Mouse (Mus musculus): ENCODE measurements around the gene Stk40. TPM values are rescaled to one million over a fixed set of nuclear protein-coding genes. Genes with fewer than 3 reads are reported as not detected.

The Stk40 gene
- total RNA-seq (2021): 10 to 100 TPM; 26.5 to 28.8 TPM
- long read RNA-seq, experiment 1, partial matches to known transcripts: 9 of 12 reads
- long read RNA-seq, experiment 1, other reads (novel, unspliced or antisense): 1 of 12 reads
- long read RNA-seq, experiment 2, transcript Stk40-201 (11 exons, 3,492 nt): major isoform, 8 of 13 reads
- long read RNA-seq, experiment 2, partial matches to known transcripts: 5 of 13 reads
- long read RNA-seq, experiment 2, other reads (novel, unspliced or antisense): 0 of 13 reads

DNA sequence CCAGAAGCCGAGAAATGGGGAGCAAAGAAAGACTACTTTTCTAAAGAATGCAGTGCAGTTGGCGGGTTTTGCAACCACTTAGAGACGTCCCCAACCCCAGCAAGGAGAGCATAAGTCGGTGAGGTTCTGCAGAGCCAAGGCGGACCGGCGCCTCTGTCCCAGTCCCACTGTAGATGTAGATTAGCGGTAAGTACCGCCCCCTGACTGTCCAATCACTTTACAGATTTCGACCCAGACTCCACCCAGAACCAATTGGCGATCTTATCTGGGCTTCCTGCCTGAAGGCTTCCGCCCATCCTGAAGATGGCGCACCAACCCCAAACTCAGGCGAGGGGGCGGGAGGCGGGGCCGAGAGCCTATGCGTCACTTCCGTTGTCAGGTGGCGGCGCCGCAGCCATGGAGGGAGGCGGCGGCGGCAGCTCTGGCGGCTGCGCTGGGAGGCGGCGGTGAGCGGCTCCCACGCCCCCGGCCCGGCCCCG, at the start of gene Stk40:
TSS of gene Stk40 (plus strand) at position 368 of the 479 bp plus-strand sequence.
- intact Hi-C loops (cut with DNase I): no loop called here
- DNase-seq (ENCODE audit: low spot score in 2 of 2): peak; percentile 96 to 98

GRCm38 (mm10) chr4:126057207-126058133, 46.3 kb upstream of the Stk40 start:
- DNase-seq (ENCODE audit: low spot score in 2 of 2): no peak
- intact Hi-C loops (cut with DNase I): no loop called here

DNA sequence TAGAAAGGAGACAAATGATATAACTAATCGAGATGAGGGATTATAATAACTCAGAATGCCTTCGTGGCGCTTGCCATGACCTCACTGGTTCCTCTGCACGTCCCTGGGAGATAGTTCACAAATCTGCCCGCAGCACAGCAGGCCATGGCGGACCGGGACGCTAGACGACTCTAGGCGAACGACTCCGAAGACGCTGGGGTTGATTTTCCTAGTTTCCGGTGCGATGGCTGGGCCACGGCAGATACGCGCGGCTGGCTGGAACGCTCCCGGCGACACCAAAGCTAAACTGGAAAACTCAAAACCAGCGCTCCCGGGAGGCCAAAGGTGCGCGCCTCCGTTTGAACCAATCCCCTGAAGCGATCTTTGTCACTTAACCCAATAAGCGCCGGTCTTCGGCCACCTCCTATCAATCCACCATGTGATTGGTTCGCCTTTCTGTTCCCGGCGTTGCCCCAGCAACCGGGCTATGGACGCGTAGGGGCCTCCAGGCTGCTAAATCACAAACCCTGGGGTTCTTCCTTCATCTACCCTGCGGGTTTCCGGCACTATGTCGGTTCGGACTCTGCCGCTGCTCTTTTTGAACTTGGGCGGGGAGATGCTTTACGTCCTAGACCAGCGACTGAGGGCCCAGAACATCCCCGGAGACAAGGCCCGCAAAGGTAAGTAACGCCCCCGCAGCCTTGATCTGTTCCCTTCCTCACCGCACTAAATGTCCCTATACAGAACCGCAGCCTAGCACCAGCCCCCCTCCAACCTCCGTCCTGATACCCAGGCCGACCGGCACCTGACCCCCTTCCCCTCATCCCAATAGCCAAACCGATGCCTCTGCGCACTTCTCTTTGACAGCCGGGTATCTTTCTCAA, 45.4 kb upstream of the Stk40 start, which contains the start of gene Oscp1:
TSS of gene Oscp1 (plus strand) at position 432 of the 863 bp plus-strand sequence.
- intact Hi-C loops (cut with DNase I): no loop called here
- peak; percentile 94 to 96 for DNase-seq (ENCODE audit: low spot score in 2 of 2)

DNA sequence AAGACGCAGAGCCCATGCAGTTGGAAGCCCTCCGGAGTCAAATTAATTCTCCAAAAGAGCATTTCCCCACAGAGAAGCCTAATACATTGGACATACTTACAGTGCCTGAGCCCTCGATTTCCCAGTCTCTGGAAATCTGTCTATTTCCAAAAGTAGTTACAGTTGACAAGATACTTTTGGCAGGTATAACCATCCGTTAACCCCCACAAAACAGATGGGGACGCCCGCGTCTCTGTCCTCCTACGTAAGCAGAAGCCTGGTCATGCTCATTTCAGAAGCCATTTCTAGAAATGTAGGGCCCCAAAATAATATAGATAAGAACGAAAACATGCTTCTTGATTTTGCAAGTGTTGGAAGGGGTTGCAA, 44.8 kb upstream of the Stk40 start:
- DNase-seq (ENCODE audit: low spot score in 2 of 2): peak; percentile 62 to 69

GRCm38 (mm10) chr4:126062856-126063255, 40.9 kb upstream of the Stk40 start:
- DNase-seq (ENCODE audit: low spot score in 2 of 2): peak; percentile 42 to 47
- intact Hi-C loops (cut with DNase I): no loop called here

More for the DNA sequence above, 44.8 kb upstream of the Stk40 start:
- intact Hi-C loops (cut with DNase I): no loop called here

GRCm38 (mm10) chr4:126065241-126065640, 38.5 kb upstream of the Stk40 start:
- intact Hi-C loops (cut with DNase I): no loop called here
- DNase-seq (ENCODE audit: low spot score in 2 of 2): peak; percentile 34 to 54

DNA sequence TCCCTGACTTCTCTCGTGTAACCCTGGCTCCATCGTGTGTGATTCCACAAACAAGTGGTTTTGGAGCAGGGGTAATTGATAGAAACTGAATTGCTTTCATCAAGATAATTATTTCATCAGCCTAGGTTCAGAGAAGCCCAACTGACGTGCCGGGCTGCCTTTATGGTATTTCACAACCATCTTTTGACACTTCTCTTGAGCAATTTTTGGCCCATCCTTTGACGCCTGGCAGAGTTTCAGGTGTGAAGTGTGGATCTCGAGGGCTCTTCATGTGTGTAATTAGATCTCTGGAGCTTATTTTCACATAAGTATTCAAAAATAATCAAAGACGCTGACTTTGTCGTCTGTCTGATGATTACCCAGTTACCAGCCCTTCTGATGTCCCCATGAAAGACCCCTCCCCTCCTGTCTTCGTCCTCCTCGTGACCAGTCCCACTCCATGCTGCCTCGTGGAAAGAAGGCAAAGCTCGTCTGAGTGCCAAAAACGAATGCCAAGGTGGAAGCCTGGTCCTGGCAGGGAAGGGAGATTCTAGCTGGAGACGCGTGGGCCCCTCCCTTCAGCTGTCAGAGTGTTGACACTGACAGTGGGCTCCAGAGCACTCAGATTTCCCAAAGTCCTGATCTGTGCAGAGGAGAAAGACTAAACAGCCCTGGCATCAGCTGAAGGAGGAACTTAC, 36.2 kb upstream of the Stk40 start:
- intact Hi-C loops (cut with DNase I): no loop called here
- DNase-seq (ENCODE audit: low spot score in 2 of 2): peak in 1 of 2 experiments; percentile 19

- no peak for DNase-seq (ENCODE audit: low spot score in 2 of 2)
- intact Hi-C loops (cut with DNase I): no loop called here
Measured at GRCm38 (mm10) chr4:126068842-126069241, 34.9 kb upstream of the Stk40 start.

DNA sequence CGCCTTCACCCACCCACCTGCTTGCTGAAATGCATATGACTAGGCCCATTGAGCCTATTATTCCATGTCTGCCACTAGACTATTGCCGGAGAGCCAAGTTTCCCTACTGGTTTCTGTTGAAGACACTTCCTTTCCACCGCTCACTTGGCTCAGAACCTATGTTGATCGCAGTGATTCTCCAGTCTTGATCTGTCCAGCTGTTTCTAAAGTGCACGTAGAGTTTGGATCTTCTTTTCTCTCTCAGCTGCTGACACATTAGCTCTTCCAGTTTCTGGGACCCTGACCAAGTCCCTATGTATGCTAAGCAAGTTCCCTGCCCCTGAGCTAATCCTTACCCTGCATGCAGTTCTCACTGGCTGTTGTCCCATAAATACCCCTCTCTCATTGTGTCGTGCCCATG, 25.9 kb upstream of the Stk40 start:
- intact Hi-C loops (cut with DNase I): no loop called here
- DNase-seq (ENCODE audit: low spot score in 2 of 2): no peak

DNA sequence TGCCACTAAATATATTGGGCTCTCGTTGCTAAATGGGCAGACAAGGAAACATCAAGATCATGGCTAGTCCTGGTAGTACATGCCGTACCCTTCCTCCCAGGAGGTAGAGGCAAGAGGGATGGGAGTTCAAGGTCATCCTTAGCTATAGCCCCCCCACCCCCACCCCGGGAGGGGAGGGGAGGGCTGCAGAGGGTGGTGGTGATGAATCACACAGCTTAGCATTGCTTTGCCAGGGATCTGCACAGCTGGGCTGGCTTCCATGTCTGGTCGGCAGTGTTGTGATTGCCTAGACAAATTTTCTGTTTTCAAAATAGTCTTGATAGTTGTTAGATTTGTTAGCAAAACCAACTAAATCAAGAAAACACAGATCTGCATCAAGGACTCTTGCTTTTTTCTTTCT, 24.5 kb upstream of the Stk40 start:
- no peak for DNase-seq (ENCODE audit: low spot score in 2 of 2)
- intact Hi-C loops (cut with DNase I): no loop called here

DNA sequence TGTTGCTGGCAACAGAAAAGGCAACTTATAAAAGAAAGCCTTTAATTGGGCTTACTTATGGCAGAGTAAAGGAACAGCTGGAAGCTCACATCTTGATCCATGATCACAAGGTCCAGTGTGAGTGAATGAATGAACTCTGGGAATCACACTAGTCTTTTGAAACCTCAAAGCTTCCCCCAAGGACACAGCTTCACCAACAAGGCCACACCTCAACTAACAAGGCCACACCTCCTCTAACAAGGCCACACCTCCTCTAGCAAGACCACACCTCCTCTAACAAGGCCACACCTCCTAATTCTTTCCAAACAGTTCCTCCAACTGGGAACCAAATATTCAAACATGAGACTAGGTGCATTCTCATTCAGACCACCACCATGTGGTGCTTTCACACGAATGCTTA, 22.2 kb upstream of the Stk40 start:
- DNase-seq (ENCODE audit: low spot score in 2 of 2): no peak
- intact Hi-C loops (cut with DNase I): no loop called here

DNA sequence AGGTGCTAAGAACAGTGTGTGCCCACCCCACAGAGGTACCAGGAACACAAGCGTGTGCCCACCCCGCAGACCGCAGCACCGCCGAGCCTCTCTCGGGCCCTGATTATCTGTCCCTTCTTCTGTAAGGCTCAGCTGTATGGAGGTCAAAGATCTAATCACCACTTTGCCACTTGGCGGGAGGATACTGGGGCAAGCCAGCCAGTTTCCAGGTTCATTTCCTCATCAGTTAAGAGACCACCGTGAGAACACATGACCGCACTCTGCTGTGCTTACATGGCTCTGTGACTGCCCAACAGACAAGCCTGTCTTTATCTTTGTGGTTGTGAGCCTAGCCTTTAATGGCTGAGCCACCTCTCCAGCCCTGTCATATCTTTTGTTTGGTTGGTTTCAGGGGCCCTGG, 20.7 kb upstream of the Stk40 start:
- intact Hi-C loops (cut with DNase I): no loop called here

GRCm38 (mm10) chr4:126084382-126084781, 19.4 kb upstream of the Stk40 start:
- DNase-seq (ENCODE audit: low spot score in 2 of 2): no peak
- intact Hi-C loops (cut with DNase I): no loop called here

More for the DNA sequence above, 20.7 kb upstream of the Stk40 start:
- DNase-seq (ENCODE audit: low spot score in 2 of 2): no peak

GRCm38 (mm10) chr4:126085996-126086576, 17.7 kb upstream of the Stk40 start:
- peak; percentile 77 to 83 for DNase-seq (ENCODE audit: low spot score in 2 of 2)
- intact Hi-C loops (cut with DNase I): loop anchor here (2.0 to 5.0 kb wide), 2 partner anchors 25 to 176 kb away; partner anchors contain the start of gene Trappc3

- intact Hi-C loops (cut with DNase I): no loop called here
- no peak for DNase-seq (ENCODE audit: low spot score in 2 of 2)
Measured at GRCm38 (mm10) chr4:126090101-126090847, 13.5 kb upstream of the Stk40 start.

- DNase-seq (ENCODE audit: low spot score in 2 of 2): no peak
- intact Hi-C loops (cut with DNase I): no loop called here
Measured at GRCm38 (mm10) chr4:126090848-126091124, 13.0 kb upstream of the Stk40 start.

- intact Hi-C loops (cut with DNase I): no loop called here
Measured at GRCm38 (mm10) chr4:126091873-126092272, 11.9 kb upstream of the Stk40 start.

More at GRCm38 (mm10) chr4:126091873-126092272, 11.9 kb upstream of the Stk40 start:
- no peak for DNase-seq (ENCODE audit: low spot score in 2 of 2)

All from left cerebral cortex, postnatal 14 days (tissue).